Mouse (Mus musculus) small intestine, adult 10 weeks (tissue): ENCODE data around the gene Gm13697. TPM values are rescaled to one million over a fixed set of nuclear protein-coding genes. Genes with fewer than 3 reads are reported as not detected.

Experiments used
- polyA plus RNA-seq: library from polyadenylated mRNA; stranded (reverse); fragments of 350-450 nt; fragmentation: Illumina TruSeq; extraction: RNeasy Lipid Tissue Mini Kit (QIAGEN cat#74804); gene quantifications from one replicate; pipeline ENCODE4 v1.2.3, GENCODE M21; 2014; ENCODE audit warnings: low replicate concordance

Gene Gm13697
- polyA plus RNA-seq: not detected

DNA sequence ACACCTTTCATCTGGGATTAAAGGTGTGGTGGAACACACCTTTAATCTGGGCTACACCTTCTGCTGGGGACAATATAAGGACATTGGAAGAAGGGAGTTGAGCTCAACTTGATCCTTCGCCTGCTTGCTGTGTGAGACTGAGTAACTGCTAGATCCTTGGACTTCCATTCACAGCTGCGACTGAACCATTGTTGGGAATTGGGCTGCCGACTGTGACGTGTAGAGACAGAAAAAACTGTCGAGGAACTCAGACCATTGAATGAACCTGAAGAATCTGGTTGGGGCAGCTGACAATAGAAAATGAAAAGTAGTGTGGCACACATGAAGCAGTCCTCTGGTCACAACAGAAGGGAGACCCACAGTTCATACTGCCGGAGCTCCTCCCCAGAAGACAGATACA is at the start of gene Gm13697:
Gene Gm13697, plus strand, starts transcription at position 301 of the 400 bp plus-strand sequence.

DNA sequence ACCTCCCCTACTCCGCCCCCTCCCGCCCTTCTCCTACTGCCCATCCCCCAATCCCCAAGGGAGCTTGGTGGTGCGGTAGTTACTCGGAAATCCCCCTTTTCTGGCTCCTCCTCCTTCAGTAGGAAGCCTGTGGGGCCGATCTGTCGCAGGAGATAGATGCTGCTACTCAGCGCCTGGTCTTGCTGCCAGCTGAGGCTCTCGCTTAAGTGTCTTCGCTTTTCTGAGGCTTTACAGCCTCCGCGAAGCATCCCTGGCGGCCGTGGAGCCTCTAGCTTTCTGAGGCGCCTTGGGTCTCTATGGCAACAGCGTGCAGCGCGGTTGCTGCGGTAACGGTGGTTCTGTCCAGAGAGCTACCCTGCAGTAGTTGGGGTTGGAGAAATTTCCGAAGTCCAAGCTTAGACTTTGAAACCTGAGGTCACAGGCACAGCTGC is 43.6 kb upstream of the Gm13697 start, which contains the start of gene Zswim2:
Gene Zswim2, minus strand, starts transcription at position 298 of the 431 bp plus-strand sequence.

GRCm38 (mm10) chr2:83955393-83955792 is 29.1 kb upstream of the Gm13697 start, which contains the start of gene Gm13698:
TSS of gene Gm13698 (plus strand) at chr2:83955693.

DNA sequence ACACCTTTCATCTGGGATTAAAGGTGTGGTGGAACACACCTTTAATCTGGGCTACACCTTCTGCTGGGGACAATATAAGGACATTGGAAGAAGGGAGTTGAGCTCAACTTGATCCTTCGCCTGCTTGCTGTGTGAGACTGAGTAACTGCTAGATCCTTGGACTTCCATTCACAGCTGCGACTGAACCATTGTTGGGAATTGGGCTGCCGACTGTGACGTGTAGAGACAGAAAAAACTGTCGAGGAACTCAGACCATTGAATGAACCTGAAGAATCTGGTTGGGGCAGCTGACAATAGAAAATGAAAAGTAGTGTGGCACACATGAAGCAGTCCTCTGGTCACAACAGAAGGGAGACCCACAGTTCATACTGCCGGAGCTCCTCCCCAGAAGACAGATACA is 23.3 kb upstream of the Gm13697 start, which contains the start of gene Gm13693:
Gene Gm13693, plus strand, starts transcription at position 301 of the 400 bp plus-strand sequence.

DNA sequence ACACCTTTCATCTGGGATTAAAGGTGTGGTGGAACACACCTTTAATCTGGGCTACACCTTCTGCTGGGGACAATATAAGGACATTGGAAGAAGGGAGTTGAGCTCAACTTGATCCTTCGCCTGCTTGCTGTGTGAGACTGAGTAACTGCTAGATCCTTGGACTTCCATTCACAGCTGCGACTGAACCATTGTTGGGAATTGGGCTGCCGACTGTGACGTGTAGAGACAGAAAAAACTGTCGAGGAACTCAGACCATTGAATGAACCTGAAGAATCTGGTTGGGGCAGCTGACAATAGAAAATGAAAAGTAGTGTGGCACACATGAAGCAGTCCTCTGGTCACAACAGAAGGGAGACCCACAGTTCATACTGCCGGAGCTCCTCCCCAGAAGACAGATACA is 17.5 kb upstream of the Gm13697 start, which contains the start of gene Gm13695:
Gene Gm13695, plus strand, starts transcription at position 301 of the 400 bp plus-strand sequence.

DNA sequence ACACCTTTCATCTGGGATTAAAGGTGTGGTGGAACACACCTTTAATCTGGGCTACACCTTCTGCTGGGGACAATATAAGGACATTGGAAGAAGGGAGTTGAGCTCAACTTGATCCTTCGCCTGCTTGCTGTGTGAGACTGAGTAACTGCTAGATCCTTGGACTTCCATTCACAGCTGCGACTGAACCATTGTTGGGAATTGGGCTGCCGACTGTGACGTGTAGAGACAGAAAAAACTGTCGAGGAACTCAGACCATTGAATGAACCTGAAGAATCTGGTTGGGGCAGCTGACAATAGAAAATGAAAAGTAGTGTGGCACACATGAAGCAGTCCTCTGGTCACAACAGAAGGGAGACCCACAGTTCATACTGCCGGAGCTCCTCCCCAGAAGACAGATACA is 11.7 kb upstream of the Gm13697 start, which contains the start of gene Gm13696:
Gene Gm13696, plus strand, starts transcription at position 301 of the 400 bp plus-strand sequence.

GRCm38 (mm10) chr2:83978633-83979032 is 5.9 kb upstream of the Gm13697 start, which contains the start of gene Gm13694:
TSS of gene Gm13694 (plus strand) at chr2:83978933.

GRCm38 (mm10) chr2:83990253-83990652 is 5.7 kb downstream of the Gm13697 start, which contains the start of gene Gm13691:
TSS of gene Gm13691 (plus strand) at chr2:83990553.

Other genes starting within 250 kb of the Gm13697 start
- gene Fam171b, start 172.1 kb upstream of the Gm13697 start, polyA plus RNA-seq: 5.2 TPM
- gene Zswim2, start 43.5 kb upstream of the Gm13697 start, polyA plus RNA-seq: not detected
- not detected for gene Gm13698, start 29.1 kb upstream of the Gm13697 start, polyA plus RNA-seq
- gene Gm13693, start 23.2 kb upstream of the Gm13697 start, polyA plus RNA-seq: not detected
- gene Gm13695, start 17.4 kb upstream of the Gm13697 start, polyA plus RNA-seq: not detected
- gene Gm13696, start 11.6 kb upstream of the Gm13697 start, polyA plus RNA-seq: not detected
- gene Gm13694, start 5.8 kb upstream of the Gm13697 start, polyA plus RNA-seq: not detected
- not detected for gene Gm13691, start 5.8 kb downstream of the Gm13697 start, polyA plus RNA-seq